Mouse (Mus musculus) cortical plate, adult 2 months (tissue): ENCODE data around the gene Ehmt1. TPM values are rescaled to one million over a fixed set of nuclear protein-coding genes. Genes with fewer than 3 reads are reported as not detected.
"Not testable (repeated sequence)": the region's sequence is repeated elsewhere in the genome, so short reads cannot be mapped to it uniquely, and the experiment has no call there.

ENCODE experiments used
- H3K27ac ChIP-seq: fragments of 200-500 bp; 2 replicates; pipeline ENCODE4 v1.5.1; 2012; ENCODE audit warnings: low read length, control low read depth, inconsistent platforms; ENCODE audit not compliant: insufficient read depth
- H3K4me1 ChIP-seq: fragments of 200-500 bp; 2 replicates; pipeline ENCODE4 v1.6.1; 2011; ENCODE audit warnings: low read length; ENCODE audit not compliant: control insufficient read depth, insufficient read depth
- H3K4me3 ChIP-seq: fragments of 200-500 bp; 2 replicates; pipeline ENCODE4 v1.5.1; 2011; ENCODE audit warnings: mild to moderate bottlenecking, low read length, control low read depth; ENCODE audit not compliant: insufficient read depth
- CTCF ChIP-seq: fragments of 200-500 bp; IDR thresholded peaks from 2 replicates; pipeline ENCODE4 v1.5.1; 2011; ENCODE audit warnings: mild to moderate bottlenecking, control low read depth, low read length; ENCODE audit not compliant: insufficient read depth; ENCODE audit errors: extremely low read depth
- POLR2A ChIP-seq: fragments of 200-500 bp; IDR thresholded peaks from 2 replicates; pipeline ENCODE4 v1.6.1; 2011; ENCODE audit warnings: mild to moderate bottlenecking, low read length, control low read depth; ENCODE audit not compliant: insufficient read depth; ENCODE audit errors: extremely low read depth
- polyA plus RNA-seq: library from polyadenylated mRNA; depleted of rRNA; stranded (reverse); fragments of >200 nt; gene quantifications from 2 replicates; pipeline ENCODE4 v1.2.3, GENCODE M21; 2012; rRNA removed

Gene Ehmt1
- 52.6 and 57.5 TPM in 2 replicates for polyA plus RNA-seq

DNA sequence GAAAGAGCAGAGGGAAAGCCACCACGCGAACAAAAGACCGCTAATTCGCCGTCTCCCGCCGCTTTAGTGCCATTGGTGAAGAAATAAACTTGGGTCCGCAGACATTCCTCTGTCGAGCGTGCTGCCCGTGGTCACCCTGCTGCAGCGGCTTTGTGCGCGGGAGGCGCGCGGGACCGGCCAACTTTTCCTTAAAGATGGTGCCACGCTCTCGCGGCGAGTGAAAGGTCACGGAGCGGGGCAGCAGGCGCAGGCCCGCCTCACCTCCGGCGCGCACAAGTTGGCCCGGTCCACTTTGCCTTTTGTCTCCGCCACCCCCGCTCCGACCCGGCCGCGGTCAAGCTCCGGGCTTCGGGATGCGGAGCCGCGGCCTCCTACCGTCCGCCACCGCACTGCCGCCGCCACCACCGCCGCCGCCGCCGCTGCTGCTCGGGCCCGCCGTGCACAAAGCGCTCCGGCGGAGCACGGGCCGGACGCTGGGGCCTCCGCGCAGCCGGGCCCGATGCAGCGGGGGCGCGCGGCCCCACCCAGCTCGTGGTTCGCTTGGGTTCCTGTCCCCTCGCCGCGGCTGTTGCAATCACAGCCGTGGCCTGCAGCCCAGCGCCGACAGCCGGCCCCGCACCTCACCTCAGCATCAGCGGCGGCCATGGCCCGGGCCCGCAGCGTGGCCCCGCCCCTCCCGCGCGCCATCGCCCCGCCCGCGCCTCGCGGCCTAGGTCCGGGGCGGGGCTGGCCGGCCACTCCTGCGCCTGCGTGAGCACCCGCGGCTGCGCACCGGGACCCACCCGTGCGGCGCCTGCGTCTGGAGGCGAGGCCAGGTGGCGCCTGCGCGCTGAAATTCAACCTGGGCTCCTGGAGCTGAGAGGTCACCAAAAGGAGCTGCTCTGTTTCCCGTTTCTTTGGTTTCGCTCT is at the start of gene Ehmt1:
TSS of gene Ehmt1 (minus strand) at position 685 of the 909 bp plus-strand sequence.
- Histone ChIP-seq H3K4me3 (peak within 1 kb of the TSS; percentile 80), H3K27ac (peak within 1 kb of the TSS; percentile 78), H3K4me1 (peaks cover 5% of the 10 kb centered on the region; the same call in 1 of the 2 replicates)
- no peak for TF ChIP-seq CTCF
- TF ChIP-seq POLR2A: peak; percentile 91

- TF ChIP-seq POLR2A (peak; percentile 97), CTCF (peak; percentile 92)
- H3K27ac ChIP-seq: no peak within 1 kb of the TSS
These were observed 43.0 kb upstream of the Ehmt1 start, which contains the start of gene Dph7 for GRCm38 (mm10) chr2:24962304-24963000. Gene Dph7 (plus strand): TSS chr2:24962400.

GRCm38 (mm10) chr2:24960910-24961309 is 41.5 kb upstream of the Ehmt1 start:
- Histone ChIP-seq H3K27ac (no peak overlapping the region), H3K4me3 (no peak overlapping the region), H3K4me1 (peaks cover 4% of the 10 kb centered on the region; the same call in 1 of the 2 replicates)
- TF ChIP-seq CTCF (peak; percentile 54), POLR2A (no peak)

More at GRCm38 (mm10) chr2:24962304-24963000, 43.0 kb upstream of the Ehmt1 start, which contains the start of gene Dph7:
- Histone ChIP-seq H3K4me1 (peaks cover 4% of the 10 kb centered on the region; the same call in 1 of the 2 replicates), H3K4me3 (peak within 1 kb of the TSS; percentile 72)

DNA sequence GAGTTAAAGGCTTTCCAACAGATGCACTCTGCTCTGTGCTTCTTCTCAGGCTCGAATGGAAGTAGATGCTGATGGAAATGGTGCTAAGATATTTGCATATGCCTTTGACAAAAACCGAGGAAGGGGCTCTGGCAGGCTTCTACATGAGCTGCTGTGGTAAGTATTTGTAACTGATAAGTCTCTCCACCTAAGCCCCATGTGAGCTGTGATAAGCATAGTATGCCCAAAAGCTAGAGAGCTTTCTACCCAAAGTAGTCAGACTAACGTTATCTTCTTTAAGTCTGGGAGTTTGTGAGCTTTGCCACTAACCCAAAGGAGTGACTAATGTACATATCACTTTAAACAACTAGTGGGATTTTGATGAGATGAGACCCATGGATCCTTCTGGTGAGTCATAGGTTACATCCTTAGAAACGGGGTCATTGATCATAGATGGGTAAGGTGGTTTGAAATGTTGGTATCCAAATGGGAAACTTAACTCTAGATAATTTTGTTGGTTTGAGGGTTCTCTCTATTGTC is 33.2 kb upstream of the Ehmt1 start:
- no peak for TF ChIP-seq CTCF
- no peak for TF ChIP-seq POLR2A
- no peak overlapping the region for H3K4me3 ChIP-seq
- H3K27ac ChIP-seq: no peak overlapping the region
- 0 out of 2 replicates have a peak, but pooled peaks cover 1% of the 10 kb centered on the region for H3K4me1 ChIP-seq

DNA sequence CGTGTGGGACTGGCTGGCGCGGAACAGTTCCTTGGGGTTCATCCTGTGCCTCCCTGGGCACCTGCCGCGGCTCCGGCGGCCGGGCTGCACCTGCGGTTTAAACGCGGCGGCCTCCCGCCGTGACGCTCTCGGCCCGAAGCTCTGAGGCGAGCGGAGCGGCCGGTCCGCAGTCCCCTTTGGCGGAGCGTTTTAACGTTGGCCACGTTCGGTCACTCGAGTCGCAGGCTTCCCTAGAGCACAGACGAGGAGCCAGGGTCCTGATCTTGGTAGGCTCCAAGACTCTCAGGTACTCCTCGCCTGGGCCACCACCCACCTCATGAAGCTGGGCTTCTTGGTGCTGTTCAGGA is 30.7 kb upstream of the Ehmt1 start:
- H3K4me3 ChIP-seq: peak overlapping the region; percentile 42
- TF ChIP-seq POLR2A: no peak
- TF ChIP-seq CTCF: no peak

DNA sequence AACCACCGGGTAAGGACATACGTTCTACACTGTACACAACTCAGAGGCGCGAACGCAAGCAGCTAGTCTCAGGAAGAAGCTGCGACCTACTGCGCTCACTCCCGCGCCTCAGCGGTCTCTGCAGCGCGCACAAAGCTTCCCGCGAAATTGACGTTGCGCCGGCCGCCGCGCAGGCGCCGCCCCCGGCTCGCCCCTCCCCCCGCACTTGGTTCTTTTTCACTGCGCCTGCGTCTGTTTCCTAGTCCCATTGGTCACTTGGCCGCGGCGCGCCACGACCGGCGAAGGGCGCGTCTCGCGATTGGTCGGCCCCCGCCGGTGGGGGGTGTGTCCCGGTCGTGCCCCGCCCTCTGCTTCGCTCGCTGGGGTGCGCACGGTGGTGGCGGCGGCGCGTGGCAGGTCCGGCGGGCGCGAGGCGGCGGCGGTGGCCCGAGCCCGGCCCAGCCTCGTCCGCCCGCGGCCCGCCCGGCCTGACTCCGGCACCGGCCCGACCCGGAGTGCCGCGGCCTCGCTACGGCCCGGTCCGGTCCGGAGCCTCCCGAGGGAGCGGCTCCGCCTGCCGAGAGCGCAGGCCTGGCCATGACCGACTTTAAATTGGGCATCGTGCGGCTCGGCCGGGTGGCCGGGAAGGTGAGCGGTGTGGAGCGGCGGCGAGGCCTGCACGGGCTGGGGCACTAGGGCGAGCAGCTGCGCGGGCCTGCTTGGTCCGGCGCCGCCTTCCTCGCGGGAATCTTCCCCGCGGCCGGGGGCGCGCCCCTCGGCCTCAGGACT is 30.2 kb upstream of the Ehmt1 start, which contains the start of gene Zmynd19:
TSS of gene Zmynd19 (plus strand) at position 372 of the 768 bp plus-strand sequence.
- H3K27ac ChIP-seq: no peak within 1 kb of the TSS
- TF ChIP-seq POLR2A (no peak), CTCF (no peak)
- peak within 1 kb of the TSS; percentile 42 for H3K4me3 ChIP-seq
- H3K4me1 ChIP-seq: 0 out of 2 replicates have a peak, but pooled peaks cover 1% of the 10 kb centered on the region

More for the DNA sequence above, 30.7 kb upstream of the Ehmt1 start:
- Histone ChIP-seq H3K4me1 (0 out of 2 replicates have a peak, but pooled peaks cover 1% of the 10 kb centered on the region), H3K27ac (no peak overlapping the region)

- H3K4me1 ChIP-seq, H3K4me3 ChIP-seq, H3K27ac ChIP-seq: not testable (repeated sequence)
- TF ChIP-seq CTCF: peak; percentile 37; the same call in 1 of the 2 replicates
These were observed 24.9 kb upstream of the Ehmt1 start for GRCm38 (mm10) chr2:24944304-24944703.

DNA sequence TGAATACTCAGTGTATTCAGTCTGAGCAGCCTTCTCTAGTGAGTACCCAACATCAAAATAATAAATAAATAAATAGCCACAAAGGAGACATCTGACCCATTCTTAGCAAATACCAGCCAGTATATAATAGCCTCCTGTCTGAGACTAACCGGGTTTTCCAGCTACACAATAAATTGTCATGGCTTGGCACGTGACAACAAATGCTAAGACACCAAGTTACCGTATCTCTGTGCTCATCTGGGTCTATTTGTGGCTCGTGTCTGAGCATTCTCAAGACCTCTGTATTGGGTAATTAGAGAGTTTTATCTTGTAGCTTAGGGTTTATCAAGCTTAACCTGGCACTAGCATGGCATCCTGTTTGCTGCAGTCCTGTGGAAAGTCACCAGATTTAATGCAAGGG is 22.7 kb upstream of the Ehmt1 start:
- Histone ChIP-seq H3K27ac (no peak overlapping the region), H3K4me1 (no peaks in the 10 kb centered on the region), H3K4me3 (no peak overlapping the region)
- no peak for TF ChIP-seq CTCF
- no peak for TF ChIP-seq POLR2A
